Mouse (Mus musculus): ENCODE results near the gene Abcb5. TPM values are rescaled to one million over a fixed set of nuclear protein-coding genes. Genes with fewer than 3 reads are reported as not detected.

Abcb5 gene
- total RNA-seq, 2 experiments from 2014 or later: not detected

- ATAC-seq (replicated peaks; ENCODE audit: low FRiP score, poor library complexity, severe bottlenecking): no peak
Measured at GRCm38 (mm10) chr12:118849203-118849861, 116.9 kb downstream of the Abcb5 start.

- no peak for ATAC-seq (replicated peaks; ENCODE audit: low FRiP score, poor library complexity, severe bottlenecking)
Measured at GRCm38 (mm10) chr12:118848496-118849202, 117.6 kb downstream of the Abcb5 start.

DNA sequence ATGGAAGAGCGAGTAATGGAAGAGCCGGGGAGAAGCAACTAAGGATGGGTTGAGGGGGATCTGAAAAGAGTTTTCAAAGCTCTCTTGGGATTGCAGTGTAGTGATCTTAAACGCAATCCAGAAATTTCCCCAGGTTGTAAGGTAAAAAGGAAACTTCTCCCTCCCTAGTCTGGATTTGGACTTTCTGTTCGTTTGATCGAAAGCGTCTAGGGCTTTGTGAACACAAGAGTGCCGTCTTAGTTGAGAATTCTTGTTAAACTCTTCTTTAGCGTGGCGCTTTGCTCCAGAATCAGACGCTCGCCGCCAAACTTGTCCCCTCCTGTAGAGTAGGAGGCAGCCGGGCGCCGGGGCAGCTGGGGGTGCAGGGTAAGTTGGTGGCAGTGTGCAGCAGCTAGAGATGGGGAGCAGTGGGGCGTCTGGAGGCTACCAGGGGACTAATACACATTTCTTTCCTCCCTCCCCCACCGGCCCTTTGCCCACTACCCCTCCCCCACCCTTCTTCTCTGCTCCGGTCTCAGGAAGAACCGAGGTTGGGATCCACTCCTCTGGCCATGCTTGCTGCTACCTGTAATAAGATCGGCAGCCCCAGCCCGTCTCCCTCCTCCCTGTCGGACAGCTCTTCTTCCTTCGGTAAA lies 118.2 kb downstream of the Abcb5 start:
- no peak for ATAC-seq (replicated peaks; ENCODE audit: low FRiP score, poor library complexity, severe bottlenecking)

DNA sequence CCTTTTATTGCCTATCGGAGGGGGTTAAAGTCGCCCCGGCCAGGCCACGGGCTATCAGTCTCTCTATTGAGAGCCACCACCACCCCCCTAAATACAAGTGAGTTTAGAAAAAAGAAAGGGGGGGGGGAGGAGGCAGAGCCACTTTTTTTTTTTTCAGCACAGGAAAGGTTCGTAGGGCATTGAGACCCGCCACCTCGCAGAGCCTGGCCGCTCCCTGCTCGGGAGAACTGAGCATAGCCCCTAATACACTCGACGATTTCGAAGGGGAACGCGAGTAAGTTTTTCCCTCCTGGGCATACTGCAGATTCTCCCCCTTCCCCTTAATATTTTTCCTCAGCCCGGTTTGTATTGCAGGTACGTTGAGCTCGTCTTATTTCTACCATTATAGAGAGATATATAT lies 118.8 kb downstream of the Abcb5 start:
- ATAC-seq (replicated peaks; ENCODE audit: low FRiP score, poor library complexity, severe bottlenecking): no peak

DNA sequence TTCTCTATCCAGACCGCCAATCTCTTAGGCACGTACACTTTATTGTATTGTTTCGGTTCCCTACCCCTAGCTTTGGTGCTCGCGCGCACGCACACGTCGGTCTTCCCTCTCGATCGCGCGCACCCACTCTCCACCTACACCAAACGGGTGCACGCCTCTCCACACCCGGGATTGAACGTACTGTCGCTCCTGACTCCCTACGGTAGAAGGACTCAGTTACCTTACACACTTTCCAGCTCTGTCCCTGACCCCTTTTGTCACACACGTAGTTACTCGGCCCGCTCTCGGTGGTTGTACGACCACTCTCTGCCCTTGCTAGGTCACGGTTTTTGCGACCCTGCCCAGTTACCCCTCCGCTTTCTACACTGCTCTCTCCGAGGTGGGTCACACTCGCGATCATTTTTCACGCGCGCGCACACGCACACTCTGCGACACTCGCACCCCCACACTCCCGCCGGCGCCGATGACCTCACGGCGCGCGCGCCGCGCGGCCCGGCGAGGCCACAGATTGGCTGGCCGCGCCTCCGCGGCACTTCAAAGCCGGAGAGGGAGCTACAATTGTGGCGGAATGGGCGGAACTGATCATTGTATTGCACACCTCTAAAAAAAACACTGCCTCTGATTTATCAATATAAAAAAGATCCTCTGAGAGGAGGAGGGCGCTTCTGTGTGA lies 119.4 kb downstream of the Abcb5 start:
- ATAC-seq (replicated peaks; ENCODE audit: low FRiP score, poor library complexity, severe bottlenecking): no peak

DNA sequence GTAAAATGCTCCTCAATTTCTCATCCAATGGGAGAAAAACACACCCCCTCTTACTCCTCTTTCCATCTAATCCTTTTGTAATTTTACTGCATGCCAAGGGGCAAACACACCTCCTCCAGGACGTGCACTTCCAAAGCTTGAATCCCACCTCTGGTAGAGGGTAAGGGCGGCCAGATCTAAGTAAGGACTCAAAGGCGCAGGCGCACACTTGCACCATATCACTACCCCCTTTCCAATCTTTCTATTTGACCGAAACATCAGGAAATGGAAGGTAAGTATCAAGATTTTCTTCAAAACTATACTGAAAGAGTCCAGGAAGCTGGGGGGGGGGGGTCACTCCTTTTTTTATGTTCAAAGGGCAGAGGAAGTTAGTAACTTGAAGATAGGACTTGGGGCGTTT lies 120.0 kb downstream of the Abcb5 start, which contains the start of gene Sp8:
Gene Sp8 (plus strand): TSS at position 109 of the 400 bp plus-strand sequence.
- no peak for ATAC-seq (replicated peaks; ENCODE audit: low FRiP score, poor library complexity, severe bottlenecking)

DNA sequence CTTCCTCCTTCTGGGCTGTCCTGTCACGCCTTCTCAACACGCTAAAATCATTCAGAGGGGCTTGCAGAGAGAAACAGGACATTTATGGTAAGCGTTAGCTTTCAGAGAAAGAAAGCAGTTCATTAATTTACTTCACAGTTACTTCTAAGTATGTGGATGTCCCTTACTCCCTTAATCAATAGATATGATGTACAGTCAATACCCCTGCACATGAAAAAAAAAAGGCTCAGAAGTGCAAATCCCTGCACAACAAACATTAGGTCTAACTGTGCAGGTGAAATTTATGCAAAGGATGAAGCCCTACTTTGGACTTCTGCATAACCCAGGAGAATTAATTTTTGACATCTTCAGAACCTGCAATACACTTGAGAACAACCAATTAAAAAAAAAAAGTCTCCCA lies 120.9 kb downstream of the Abcb5 start:
- no peak for ATAC-seq (replicated peaks; ENCODE audit: low FRiP score, poor library complexity, severe bottlenecking)

- no peak for ATAC-seq (replicated peaks; ENCODE audit: low FRiP score, poor library complexity, severe bottlenecking)
Measured at GRCm38 (mm10) chr12:118844841-118845240, 121.4 kb downstream of the Abcb5 start.

GRCm38 (mm10) chr12:118844111-118844510 lies 122.1 kb downstream of the Abcb5 start:
- no peak for ATAC-seq (replicated peaks; ENCODE audit: low FRiP score, poor library complexity, severe bottlenecking)

GRCm38 (mm10) chr12:118842671-118843411 lies 123.4 kb downstream of the Abcb5 start:
- ATAC-seq (replicated peaks; ENCODE audit: low FRiP score, poor library complexity, severe bottlenecking): no peak

- no peak for ATAC-seq (replicated peaks; ENCODE audit: low FRiP score, poor library complexity, severe bottlenecking)
Measured at GRCm38 (mm10) chr12:118841971-118842550, 124.2 kb downstream of the Abcb5 start.

GRCm38 (mm10) chr12:118841381-118841922 lies 124.8 kb downstream of the Abcb5 start:
- no peak for ATAC-seq (replicated peaks; ENCODE audit: low FRiP score, poor library complexity, severe bottlenecking)

GRCm38 (mm10) chr12:118840861-118841260 lies 125.4 kb downstream of the Abcb5 start:
- no peak for ATAC-seq (replicated peaks; ENCODE audit: low FRiP score, poor library complexity, severe bottlenecking)

GRCm38 (mm10) chr12:118840301-118840700 lies 125.9 kb downstream of the Abcb5 start:
- ATAC-seq (replicated peaks; ENCODE audit: low FRiP score, poor library complexity, severe bottlenecking): no peak

DNA sequence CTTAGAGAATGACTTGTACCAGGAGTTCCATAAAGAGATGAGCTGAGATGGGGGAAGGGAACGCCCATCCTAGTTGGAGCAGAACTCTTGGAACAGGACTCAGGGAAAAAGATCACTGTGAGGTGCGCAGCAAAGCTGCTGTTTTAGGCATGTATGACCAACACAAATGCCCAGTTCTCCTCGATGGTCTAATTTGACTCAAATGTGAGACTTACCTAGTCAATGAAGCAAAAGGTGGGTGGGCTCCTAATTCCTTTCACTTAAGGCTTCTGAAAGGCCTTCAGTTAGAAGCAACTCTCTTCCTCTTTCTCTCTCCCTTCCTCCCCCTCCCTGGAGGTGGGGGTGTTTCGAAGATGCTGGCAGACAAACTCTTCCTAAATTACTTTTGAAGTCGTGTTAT lies 126.8 kb downstream of the Abcb5 start:
- ATAC-seq (replicated peaks; ENCODE audit: low FRiP score, poor library complexity, severe bottlenecking): no peak

DNA sequence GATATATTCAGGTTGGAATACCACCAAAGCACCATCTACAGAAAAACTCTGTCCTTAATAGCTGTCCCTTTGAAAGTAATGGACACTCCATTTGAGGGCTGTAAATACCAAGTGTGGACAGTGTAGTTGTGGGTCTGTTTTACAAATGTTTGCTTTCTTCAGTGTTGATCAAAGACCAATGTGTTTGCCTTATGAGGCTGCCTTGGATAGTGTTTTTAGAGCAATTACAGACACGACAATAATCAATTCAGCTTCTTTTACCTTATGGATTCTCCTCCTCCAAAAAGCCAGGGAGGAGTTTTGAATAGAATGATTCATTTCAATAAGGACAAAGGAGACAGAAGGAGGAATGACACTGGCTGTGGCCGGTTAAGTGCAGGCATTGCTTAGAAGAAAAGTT lies 128.0 kb downstream of the Abcb5 start:
- no peak for ATAC-seq (replicated peaks; ENCODE audit: low FRiP score, poor library complexity, severe bottlenecking)

GRCm38 (mm10) chr12:118837361-118837760 lies 128.9 kb downstream of the Abcb5 start:
- no peak for ATAC-seq (replicated peaks; ENCODE audit: low FRiP score, poor library complexity, severe bottlenecking)

DNA sequence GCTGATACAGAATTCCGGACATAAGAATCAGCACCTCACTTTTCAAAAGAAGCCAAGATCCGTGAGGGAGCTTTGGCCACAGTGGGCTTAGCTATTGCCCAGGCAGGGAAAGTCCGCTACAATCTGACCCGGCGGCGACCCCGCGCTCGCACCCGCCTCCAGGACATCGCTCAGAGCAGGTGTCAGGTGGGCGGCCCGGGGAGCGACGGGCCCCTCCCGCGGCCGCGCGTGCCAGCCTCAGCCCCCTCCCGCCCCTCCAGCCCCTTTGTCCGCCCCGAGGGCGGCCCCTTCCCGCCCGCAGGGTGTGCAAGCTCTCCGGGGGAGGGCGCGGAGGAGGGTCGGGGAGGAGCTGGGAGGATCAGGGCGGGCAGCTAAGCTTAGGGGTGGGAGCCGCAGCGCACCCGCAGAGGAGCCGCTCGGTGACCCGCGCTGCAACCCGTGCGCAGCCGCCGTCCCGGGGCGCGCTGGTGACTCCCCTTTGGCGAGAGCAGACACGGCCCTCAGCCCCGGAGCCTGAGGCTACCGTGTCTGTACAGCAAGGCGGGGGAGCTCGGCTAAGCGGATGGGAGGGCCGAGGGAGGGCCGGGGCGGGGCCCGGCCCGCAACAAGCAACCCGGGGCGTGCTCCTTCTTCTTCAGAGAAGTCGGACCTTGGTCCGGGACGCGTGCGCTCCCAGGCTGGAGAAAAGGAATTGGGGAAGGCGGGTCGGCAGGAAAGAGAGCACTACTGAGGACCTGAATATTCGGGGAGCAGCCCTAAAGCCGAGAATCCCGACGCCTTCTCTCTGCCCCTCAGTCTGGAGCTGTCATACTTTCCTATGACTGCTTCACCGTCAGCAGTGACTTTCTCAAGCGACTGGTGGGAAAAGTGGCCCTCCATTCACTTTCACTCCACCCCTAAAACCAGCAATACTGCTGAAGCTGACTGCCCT lies 129.5 kb downstream of the Abcb5 start:
- ATAC-seq (replicated peaks; ENCODE audit: low FRiP score, poor library complexity, severe bottlenecking): no peak
